In the genomic region with DNA sequence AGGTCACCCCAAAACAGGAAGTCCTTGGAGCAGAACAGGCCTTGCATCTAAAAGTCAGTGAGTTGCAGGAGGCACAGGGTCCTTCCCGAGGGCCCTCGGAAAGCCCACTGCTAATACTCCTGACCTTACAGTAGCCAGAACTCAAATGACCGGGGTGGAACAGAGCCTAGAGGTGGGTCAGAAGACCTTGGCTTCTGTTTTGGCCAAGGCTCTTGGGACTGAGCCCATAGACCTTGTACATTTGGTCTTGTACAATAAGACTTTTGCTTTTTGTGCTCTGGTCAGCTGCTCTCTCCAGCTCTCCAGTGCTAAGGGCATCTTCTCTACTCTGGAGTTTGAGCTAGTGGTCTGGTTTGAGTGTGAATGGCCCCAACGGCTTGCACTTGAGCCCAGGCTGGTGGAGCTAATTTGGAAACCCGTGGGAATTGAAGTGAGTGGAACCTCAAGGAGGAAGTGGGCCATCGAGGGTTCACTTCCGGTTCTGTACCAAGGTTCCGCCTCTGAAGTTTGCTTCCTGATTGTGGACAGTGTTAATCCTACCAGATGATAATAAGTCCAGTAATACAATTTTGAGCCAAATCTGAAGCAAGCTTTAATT, we compare ENCODE assay signal across 17 mouse cellular contexts.
A peak's percentile ranks its signal among the peaks of the same experiment; 100 is the strongest.
DNase-seq lines count a peak whose midpoint lies in the region; ATAC-seq and TF ChIP-seq lines count a peak whose summit lies in the region.
"Had no signal": no experiment of that assay in that cellular context is flagged by ENCODE, and none has a peak within 500 bp of the region (broad histone marks: within the 10 kb centered on the region; RNA-seq: fewer than 3 reads in every experiment).

No protein-coding gene starts in this region.

- H3K4me2 ChIP-seq in CH12.LX (ENCODE audit: insufficient read depth, low read depth, poor library complexity, severe bottlenecking), result no peak overlapping the region
- H3K4me2 ChIP-seq: heart, embryonic 15.5 days; lung, embryonic 14.5 days; neural tube, embryonic 15.5 days had no signal

- intact Hi-C loops in left cerebral cortex, adult 2 months (cut with DNase I), result no loop called here

- peaks cover 9 to 51% of the 10 kb centered on the region in 2 experiments for H3K4me1 ChIP-seq in CH12.LX (ENCODE audit: control insufficient read depth in 1 of 2, insufficient read depth in 2 of 2)
- H3K4me1 ChIP-seq: heart, embryonic 15.5 days; neural tube, embryonic 15.5 days had no signal

- H3K79me2 ChIP-seq in CH12.LX (replicated peaks; ENCODE audit: control insufficient read depth, extremely low read depth, insufficient read depth, poor library complexity, severe bottlenecking), result no peaks in the 10 kb centered on the region

- in situ Hi-C loops in CH12.LX (cut with MboI; ENCODE audit: low pct_ligation_motif_present, low pct_unique_long_range_greater_than_20kb, low sequenced_read_pairs), result loop anchor here (10.0 kb wide), 2 partner anchors 91 to 241 kb away; a partner anchor contains a TSS

- peaks cover 12 to 24% of the 10 kb centered on the region in 2 experiments for H3K36me3 ChIP-seq in CH12.LX (replicated peaks in 1 of 2; ENCODE audit: control insufficient read depth in 1 of 2, insufficient read depth in 1 of 2, low read length in 1 of 2)
- H3K36me3 ChIP-seq: neural tube, embryonic 15.5 days had no signal

- dilution Hi-C loops in CH12.LX (cut with MboI; ENCODE audit: extremely low pct_ligation_motif_present, extremely low pct_unique_long_range_greater_than_20kb, low sequenced_read_pairs), result no loop called here

- no peaks in the 10 kb centered on the region for H3K27me3 ChIP-seq in CH12.LX (replicated peaks)
- H3K27me3 ChIP-seq: heart, embryonic 15.5 days; neural tube, embryonic 15.5 days had no signal

- TF ChIP-seq EP300 in CH12.LX (IDR thresholded peaks at IDR 0.05; ENCODE audit: low read length), result no peak; the same call in 1 of the 2 replicates

- peak; percentile 18 to 47 for DNase-seq in kidney, postnatal 36 days
- DNase-seq in kidney, postnatal 4 days, result no peak
- peak; percentile 60 for DNase-seq in CH12.LX (ENCODE audit: extremely low read depth)
- DNase-seq in brain, adult 2 months (ENCODE audit: low read depth, low spot score), result peak; percentile 23
- no peak for DNase-seq in embryo, embryonic 10 days (ENCODE audit: low spot score)
- DNase-seq in left cerebral cortex, adult 2 months (ENCODE audit: extremely low spot score in 1 of 2, low spot score in 2 of 2), result no peak
- DNase-seq: cerebellum, adult 11 months; embryo, embryonic 11 days; gastrocnemius, adult 2 months had no signal

- peak overlapping the region; percentile 55; the same call in 1 of the 2 replicates for H3K27ac ChIP-seq in CH12.LX (ENCODE audit: insufficient read depth, low read depth)
- H3K27ac ChIP-seq in left cerebral cortex, adult 2 months, result no peak overlapping the region
- H3K27ac ChIP-seq: gastrocnemius, adult 2 months; heart, embryonic 15.5 days; neural tube, embryonic 15.5 days; stomach, postnatal 0 days had no signal

- no peak overlapping the region for H3K4me3 ChIP-seq in CH12.LX (replicated peaks in 1 of 3; ENCODE audit: low read depth in 2 of 3, low read length in 2 of 3, poor library complexity in 1 of 3)
- H3K4me3 ChIP-seq in left cerebral cortex, adult 2 months, result no peak overlapping the region
- H3K4me3 ChIP-seq: erythroblast, embryonic 14.5 days; gastrocnemius, adult 2 months; heart, embryonic 15.5 days; neural tube, embryonic 15.5 days had no signal

- TF ChIP-seq CTCF in CH12.LX (conservative IDR thresholded peaks at IDR 0.05 in 1 of 2, IDR thresholded peaks at IDR 0.05 in 1 of 2; ENCODE audit: low read depth in 2 of 2, low read length in 2 of 2), result no peak
- no peak for TF ChIP-seq CTCF in left cerebral cortex, adult 2 months (IDR thresholded peaks at IDR 0.05)

- no peak for TF ChIP-seq POLR2A in CH12.LX (IDR thresholded peaks at IDR 0.05; ENCODE audit: low read depth, low read length)

- peak; percentile 43 for ATAC-seq in megakaryocyte progenitor cell, adult 5-6 weeks (replicated peaks; ENCODE audit: poor library complexity)
- ATAC-seq: hindbrain, embryonic 16.5 days; midbrain, embryonic 16.5 days had no signal

- H3K9ac ChIP-seq in CH12.LX (ENCODE audit: insufficient read depth, low read depth), result peak overlapping the region; percentile 3; the same call in 1 of the 2 replicates
- H3K9ac ChIP-seq: heart, embryonic 15.5 days; lung, embryonic 14.5 days; neural tube, embryonic 15.5 days had no signal

- TF ChIP-seq RAD21 in CH12.LX (IDR thresholded peaks at IDR 0.05; ENCODE audit: low read depth, low read length), result no peak

- H3K9me3 ChIP-seq in CH12.LX (replicated peaks; ENCODE audit: low read length), result no peaks in the 10 kb centered on the region
- H3K9me3 ChIP-seq: heart, embryonic 15.5 days; neural tube, embryonic 15.5 days had no signal

TF ChIP-seq in CH12.LX, 34 proteins besides CTCF, POLR2A, EP300 and RAD21:
- 0 out of 2 replicates have a peak, but pooled peaks have one; percentile 41 for TF ChIP-seq ZMIZ1 (IDR thresholded peaks at IDR 0.05; ENCODE audit: low read depth, low read length)
- TF ChIP-seq IRF4 (IDR thresholded peaks at IDR 0.05; ENCODE audit: low read depth, low read length), result 0 out of 2 replicates have a peak, but pooled peaks have one; percentile 16
- 0 out of 2 replicates have a peak, but pooled peaks have one; percentile 12 for TF ChIP-seq KAT2A (IDR thresholded peaks at IDR 0.05; ENCODE audit: insufficient replicate concordance, low read length)
- no peak for TF ChIP-seq SMC3 (IDR thresholded peaks at IDR 0.05; ENCODE audit: low read depth, low read length)
- no peak for TF ChIP-seq NRF1 (IDR thresholded peaks at IDR 0.05; ENCODE audit: low read depth, low read length)
- TF ChIP-seq TBP (conservative IDR thresholded peaks at IDR 0.05; ENCODE audit: low read depth, low read length), result 0 out of 2 replicates have a peak, but pooled peaks have one; percentile 16
- TF ChIP-seq ELF1 (IDR thresholded peaks at IDR 0.05; ENCODE audit: low read depth, low read length), result peak; percentile 81
- peak; percentile 25; the same call in 1 of the 2 replicates for TF ChIP-seq HCFC1 (IDR thresholded peaks at IDR 0.05; ENCODE audit: low read depth, low read length)

Comparison
In these comparisons a context has a peak if more than half of its experiments do, and no peak if none do; other contexts are left out.
1. DNase-seq: peak in kidney, postnatal 36 days (2 of 2), CH12.LX (single experiment) and brain, adult 2 months (single experiment); none in kidney, postnatal 4 days (0 of 2), embryo, embryonic 10 days (single experiment) and left cerebral cortex, adult 2 months (0 of 2).